Mouse (Mus musculus): ENCODE measurements around the gene Flnb.

- TF ChIP-seq POLR2A (IDR thresholded peaks at IDR 0.05; ENCODE audit: borderline replicate concordance, low read depth, low read length) (no peak), CTCF (IDR thresholded peaks at IDR 0.05; ENCODE audit: low read depth, low read length) (no peak)
Observed at GRCm38 (mm10) chr14:7853691-7854090, 35.9 kb downstream of the Flnb start.

Data from bone marrow macrophage, adult 2 months (primary cell).